Mouse (Mus musculus): ENCODE results near the gene Vmn2r69.

Gene Vmn2r69

GRCm38 (mm10) chr7:85415820-85416219 is at the start of gene Vmn2r69:
Gene Vmn2r69 (minus strand): TSS chr7:85415920.
- no peak for DNase-seq (ENCODE audit: low spot score)

Data from ovary, postnatal 36 days (tissue).